8 mouse cellular contexts compared by ENCODE assay signal in genomic region chr15:85735836-85736190, GRCm38 (mm10). TPM values are rescaled to one million over a fixed set of nuclear protein-coding genes. Genes with fewer than 3 reads are reported as not detected.
A peak's percentile ranks its signal among the peaks of the same experiment; 100 is the strongest.
DNase-seq lines count a peak whose midpoint lies in the region; ATAC-seq and TF ChIP-seq lines count a peak whose summit lies in the region.

No protein-coding gene starts in this region.

- no peak for DNase-seq in kidney, postnatal 0 days (ENCODE audit: low spot score)
- no peak for DNase-seq in kidney, postnatal 14 days
- no peak for DNase-seq in embryonic facial prominence, embryonic 11.5 days (ENCODE audit: low spot score)
- DNase-seq in intestine, embryonic 14.5 days (ENCODE audit: low spot score) = no peak
- DNase-seq in urinary bladder, adult 18-20 months (ENCODE audit: low spot score in 2 of 2) = no peak
- DNase-seq in adrenal gland, adult 2 months = no peak
- no peak for DNase-seq in cerebellum, postnatal 4 days (ENCODE audit: low spot score in 2 of 2)

- H3K36me3 ChIP-seq in kidney, postnatal 0 days (ENCODE audit: insufficient read depth, low read length) = no peaks in the 10 kb centered on the region
- H3K36me3 ChIP-seq in embryonic facial prominence, embryonic 11.5 days (replicated peaks; ENCODE audit: control insufficient read depth, insufficient read depth, low read depth, low read length) = no peaks in the 10 kb centered on the region
- no peaks in the 10 kb centered on the region for H3K36me3 ChIP-seq in intestine, embryonic 14.5 days (ENCODE audit: control insufficient read depth, insufficient read depth, low read length)
- H3K36me3 ChIP-seq in myocyte (ENCODE audit: control insufficient read depth, insufficient read depth) = no peaks in the 10 kb centered on the region

- peak overlapping the region; percentile 80 for H3K4me3 ChIP-seq in kidney, postnatal 0 days (replicated peaks; ENCODE audit: low read depth, low read length)
- peak overlapping the region; percentile 65 for H3K4me3 ChIP-seq in embryonic facial prominence, embryonic 11.5 days (ENCODE audit: low read depth, low read length)
- peak overlapping the region; percentile 70 for H3K4me3 ChIP-seq in intestine, embryonic 14.5 days (ENCODE audit: low read depth, low read length)
- H3K4me3 ChIP-seq in myocyte = peak overlapping the region; percentile 10

- 1% methylated on average over 25 of the region's 25 CpGs for WGBS in kidney, postnatal 0 days
- under 1% methylated on average over 25 of the region's 25 CpGs for WGBS in embryonic facial prominence, embryonic 11.5 days
- under 1% methylated on average over 24 of the region's 25 CpGs for WGBS in intestine, embryonic 14.5 days

- TF ChIP-seq CTCF in kidney, postnatal 0 days (IDR thresholded peaks at IDR 0.05; ENCODE audit: low read depth) = no peak

- ATAC-seq in kidney, postnatal 0 days (replicated peaks; ENCODE audit: low FRiP score, low read depth) = no peak; the same call in 1 of the 2 replicates
- no peak for ATAC-seq in embryonic facial prominence, embryonic 11.5 days (replicated peaks; ENCODE audit: insufficient number of reproducible peaks, low FRiP score, low TSS enrichment, low read depth)
- ATAC-seq in intestine, embryonic 14.5 days (replicated peaks; ENCODE audit: low FRiP score, low TSS enrichment, low read depth) = peak; percentile 34; the same call in 1 of the 2 replicates

- no peaks in the 10 kb centered on the region; the same call in 1 of the 2 replicates for H3K27me3 ChIP-seq in kidney, postnatal 0 days (ENCODE audit: insufficient read depth, low read length)
- H3K27me3 ChIP-seq in embryonic facial prominence, embryonic 11.5 days (ENCODE audit: control insufficient read depth, insufficient read depth, low read length) = peaks cover 50% of the 10 kb centered on the region
- H3K27me3 ChIP-seq in intestine, embryonic 14.5 days (replicated peaks; ENCODE audit: control insufficient read depth, insufficient read depth, low read length) = peaks cover 53% of the 10 kb centered on the region
- peaks cover 57% of the 10 kb centered on the region for H3K27me3 ChIP-seq in myocyte (ENCODE audit: control insufficient read depth, insufficient read depth, insufficient read length)

- H3K9ac ChIP-seq in kidney, postnatal 0 days (ENCODE audit: low read depth, low read length) = peak overlapping the region; percentile 69
- H3K9ac ChIP-seq in embryonic facial prominence, embryonic 11.5 days (replicated peaks; ENCODE audit: low read length) = peak overlapping the region; percentile 33; the same call in 1 of the 2 replicates
- peak overlapping the region; percentile 50 for H3K9ac ChIP-seq in intestine, embryonic 14.5 days (ENCODE audit: low read length)

- H3K4me1 ChIP-seq in kidney, postnatal 0 days (replicated peaks; ENCODE audit: insufficient read depth, low read length) = no peaks in the 10 kb centered on the region; the same call in 1 of the 2 replicates
- H3K4me1 ChIP-seq in embryonic facial prominence, embryonic 11.5 days (ENCODE audit: control insufficient read depth, insufficient read depth, low read length) = no peaks in the 10 kb centered on the region
- H3K4me1 ChIP-seq in intestine, embryonic 14.5 days (replicated peaks; ENCODE audit: control insufficient read depth, insufficient read depth, low read length) = peaks cover 5% of the 10 kb centered on the region; the same call in 1 of the 2 replicates

- H3K4me2 ChIP-seq in kidney, postnatal 0 days (ENCODE audit: low read length) = peak overlapping the region; percentile 93
- H3K4me2 ChIP-seq in embryonic facial prominence, embryonic 11.5 days (ENCODE audit: low read depth, low read length) = peak overlapping the region; percentile 87
- peak overlapping the region; percentile 93 for H3K4me2 ChIP-seq in intestine, embryonic 14.5 days (ENCODE audit: low read length)
- H3K4me2 ChIP-seq in myocyte (ENCODE audit: low read depth) = peak overlapping the region; percentile 77

- no peak for TF ChIP-seq POLR2A in myocyte (IDR thresholded peaks at IDR 0.05; ENCODE audit: insufficient read length, low read depth)

- H3K9me3 ChIP-seq in kidney, postnatal 0 days (replicated peaks; ENCODE audit: low read length) = no peaks in the 10 kb centered on the region
- H3K9me3 ChIP-seq in embryonic facial prominence, embryonic 11.5 days (replicated peaks; ENCODE audit: control insufficient read depth, low read length) = no peaks in the 10 kb centered on the region
- H3K9me3 ChIP-seq in intestine, embryonic 14.5 days (ENCODE audit: control insufficient read depth, low read length) = no peaks in the 10 kb centered on the region

- H3K79me2 ChIP-seq in myocyte (ENCODE audit: control insufficient read depth, insufficient read depth) = no peaks in the 10 kb centered on the region

- H3ac ChIP-seq in myocyte (ENCODE audit: control insufficient read depth, insufficient read length) = no peak overlapping the region

- peak overlapping the region; percentile 50; the same call in 1 of the 2 replicates for H3K27ac ChIP-seq in kidney, postnatal 0 days
- H3K27ac ChIP-seq in embryonic facial prominence, embryonic 11.5 days (replicated peaks; ENCODE audit: low read depth, low read length) = no peak overlapping the region
- no peak overlapping the region for H3K27ac ChIP-seq in intestine, embryonic 14.5 days (ENCODE audit: low read depth)

TF ChIP-seq in myocyte, 11 proteins besides CTCF, POLR2A, EP300 and RAD21:
- TF ChIP-seq TCF12 (IDR thresholded peaks at IDR 0.05; ENCODE audit: insufficient read depth, poor library complexity, severe bottlenecking) = no peak
- TF ChIP-seq MAX (IDR thresholded peaks at IDR 0.05; ENCODE audit: low read depth) = no peak

RNA-seq across cellular contexts. Expression of gene Ppara, which starts 1.0 kb away (rescaled TPM):
- 10.9 and 12.0 TPM in 2 replicates for polyA plus RNA-seq in kidney, postnatal 0 days (2015; fragmentation: Nextera tagmentation; extraction: Ambion mirVana)
- 0.28 and 1.4 TPM in 2 replicates for polyA plus RNA-seq in embryonic facial prominence, embryonic 11.5 days (2014; fragmentation: Nextera tagmentation; extraction: Ambion mirVana)
- polyA plus RNA-seq in intestine, embryonic 14.5 days (2014; fragmentation: Nextera tagmentation; extraction: Ambion mirVana) = 6.0 and 7.6 TPM in 2 replicates
- 0.12 TPM for polyA plus RNA-seq in myocyte (2012; fragmentation: generic; extraction: Trizol)
- 10 to 100 TPM; 37.2 to 48.9 TPM for total RNA-seq in adrenal gland, adult 2 months (2021)
- polyA plus RNA-seq in adrenal gland, adult 2 months (2012; rRNA removed) = 6.3 and 8.5 TPM in 2 replicates

Comparison
In these comparisons a context has a peak if more than half of its experiments do, and no peak if none do; other contexts are left out.
1. H3K4me3 ChIP-seq: peak in every context shown above with its lines; median percentile 80 in kidney, postnatal 0 days; 70 in intestine, embryonic 14.5 days; 65 in embryonic facial prominence, embryonic 11.5 days; 10 in myocyte.